Mouse (Mus musculus) kidney, adult 2 months (tissue): ENCODE results near the gene Rapgef1. TPM values are rescaled to one million over a fixed set of nuclear protein-coding genes. Genes with fewer than 3 reads are reported as not detected.

Experiments
- DNase-seq: peaks from one replicate; pipeline ENCODE4 v3.0.0; 2021
- H3K27ac ChIP-seq: fragments of 200-500 bp; 2 replicates; pipeline ENCODE4 v1.5.1; 2012; ENCODE audit warnings: low read depth, low read length, control low read depth, inconsistent platforms; ENCODE audit not compliant: insufficient read depth
- H3K27me3 ChIP-seq: fragments of 200-500 bp; replicated peaks from 2 replicates; pipeline ENCODE4 v1.6.1; 2012; ENCODE audit warnings: mild to moderate bottlenecking, moderate library complexity, low read length, inconsistent platforms; ENCODE audit not compliant: control insufficient read depth, insufficient read depth
- H3K36me3 ChIP-seq: fragments of 200-500 bp; 2 replicates; pipeline ENCODE4 v1.6.1; 2012; ENCODE audit warnings: mild to moderate bottlenecking, moderate library complexity, low read length, inconsistent platforms; ENCODE audit not compliant: control insufficient read depth, insufficient read depth
- H3K4me1 ChIP-seq: fragments of 200-500 bp; 2 replicates; pipeline ENCODE4 v1.6.1; 2011; ENCODE audit warnings: low read length; ENCODE audit not compliant: control insufficient read depth, insufficient read depth
- H3K4me3 ChIP-seq: fragments of 200-500 bp; 2 replicates; pipeline ENCODE4 v1.5.1; 2011; ENCODE audit warnings: mild to moderate bottlenecking, low read depth, low read length, control low read depth; ENCODE audit not compliant: insufficient read depth
- CTCF ChIP-seq: fragments of 200-500 bp; conservative IDR thresholded peaks from 2 replicates; pipeline ENCODE4 v1.5.1; 2011; ENCODE audit warnings: low read depth, mild to moderate bottlenecking, control low read depth, low read length, moderate library complexity, mixed read lengths; ENCODE audit not compliant: insufficient read depth, insufficient read length
- POLR2A ChIP-seq: fragments of 200-500 bp; IDR thresholded peaks from one replicate; pipeline ENCODE4 v1.6.1; 2011; ENCODE audit warnings: low read depth, low read length, control low read depth
- WGBS: fragments of 180-500 bp; shearing (Covaris S2); methylation state at CpG from one replicate; pipeline ENCODE4 v1.1.7; 2018; 5-methylcytosine and 5-hydroxymethylcytosine counted together
- polyA plus RNA-seq: library from polyadenylated mRNA; depleted of rRNA; stranded (reverse); fragments of >200 nt; gene quantifications from 2 replicates; pipeline ENCODE4 v1.2.3, GENCODE M21; 2012

Gene Rapgef1
- polyA plus RNA-seq, 1 experiment, result 38.9 TPM

GRCm38 (mm10) chr2:29623247-29624090 is 3.9 kb downstream of the Rapgef1 start:
- peak; percentile 41 for DNase-seq
- WGBS, result 46% methylated on average over 9 of the region's 9 CpGs
- Histone ChIP-seq H3K27me3 (no peaks in the 10 kb centered on the region), H3K4me3 (no peak overlapping the region), H3K27ac (no peak overlapping the region), H3K4me1 (peaks cover 36% of the 10 kb centered on the region), H3K36me3 (no peaks in the 10 kb centered on the region)
- no peak for TF ChIP-seq CTCF
- TF ChIP-seq POLR2A, result no peak

- Histone ChIP-seq H3K27ac (0 out of 2 replicates have a peak overlapping the region, but pooled peaks have one; percentile 2), H3K36me3 (no peaks in the 10 kb centered on the region), H3K27me3 (no peaks in the 10 kb centered on the region), H3K4me3 (no peak overlapping the region), H3K4me1 (peaks cover 39% of the 10 kb centered on the region)
- no peak for DNase-seq
- 65% methylated on average over 4 of the region's 4 CpGs for WGBS
- TF ChIP-seq POLR2A (no peak), CTCF (no peak)
These were observed 4.6 kb downstream of the Rapgef1 start for GRCm38 (mm10) chr2:29624091-29624608.

GRCm38 (mm10) chr2:29624739-29625138 is 5.2 kb downstream of the Rapgef1 start:
- no peaks in the 10 kb centered on the region for H3K36me3 ChIP-seq
- no peak for DNase-seq
- no peaks in the 10 kb centered on the region for H3K27me3 ChIP-seq
- H3K4me3 ChIP-seq, result no peak overlapping the region
- TF ChIP-seq CTCF (no peak), POLR2A (no peak)
- peaks cover 42% of the 10 kb centered on the region for H3K4me1 ChIP-seq
- 56% methylated on average over 5 of the region's 5 CpGs for WGBS
- H3K27ac ChIP-seq, result no peak overlapping the region

- no peak overlapping the region for H3K4me3 ChIP-seq
- no peak overlapping the region for H3K27ac ChIP-seq
- peaks cover 46% of the 10 kb centered on the region for H3K4me1 ChIP-seq
- WGBS, result 98% methylated on average over 8 of the region's 8 CpGs
- DNase-seq, result no peak
- H3K36me3 ChIP-seq, result no peaks in the 10 kb centered on the region
- TF ChIP-seq CTCF (no peak), POLR2A (no peak)
- no peaks in the 10 kb centered on the region for H3K27me3 ChIP-seq
These were observed 6.2 kb downstream of the Rapgef1 start for GRCm38 (mm10) chr2:29625573-29626200.

GRCm38 (mm10) chr2:29627337-29627736 is 7.8 kb downstream of the Rapgef1 start:
- Histone ChIP-seq H3K36me3 (no peaks in the 10 kb centered on the region), H3K27ac (no peak overlapping the region), H3K27me3 (no peaks in the 10 kb centered on the region), H3K4me1 (peaks cover 44% of the 10 kb centered on the region), H3K4me3 (no peak overlapping the region)
- DNase-seq, result no peak
- 91% methylated on average over 3 of the region's 3 CpGs for WGBS
- TF ChIP-seq CTCF (no peak), POLR2A (no peak)

GRCm38 (mm10) chr2:29628186-29628585 is 8.7 kb downstream of the Rapgef1 start:
- 56% methylated on average over 5 of the region's 5 CpGs for WGBS
- Histone ChIP-seq H3K4me3 (no peak overlapping the region), H3K27me3 (no peaks in the 10 kb centered on the region), H3K36me3 (no peaks in the 10 kb centered on the region), H3K4me1 (peaks cover 44% of the 10 kb centered on the region), H3K27ac (no peak overlapping the region)
- peak; percentile 57 for DNase-seq
- no peak for TF ChIP-seq CTCF
- TF ChIP-seq POLR2A, result no peak

- no peak overlapping the region for H3K27ac ChIP-seq
- DNase-seq, result no peak
- H3K4me3 ChIP-seq, result no peak overlapping the region
- TF ChIP-seq POLR2A, result no peak
- TF ChIP-seq CTCF, result no peak
- no peaks in the 10 kb centered on the region for H3K36me3 ChIP-seq
- 82% methylated on average over 5 of the region's 5 CpGs for WGBS
- H3K27me3 ChIP-seq, result no peaks in the 10 kb centered on the region
- H3K4me1 ChIP-seq, result peaks cover 43% of the 10 kb centered on the region
These were observed 9.3 kb downstream of the Rapgef1 start for GRCm38 (mm10) chr2:29628763-29629181.
